Mouse (Mus musculus) frontal cortex, postnatal 14 days (tissue): Measurements from ENCODE around the gene Vps72.

Source experiments
- DNase-seq, 2 experiments: peaks; one replicate each; pipeline ENCODE4 v3.0.0; 2022; ENCODE audit warnings: low spot score in 2 of 2

Vps72 gene

DNA sequence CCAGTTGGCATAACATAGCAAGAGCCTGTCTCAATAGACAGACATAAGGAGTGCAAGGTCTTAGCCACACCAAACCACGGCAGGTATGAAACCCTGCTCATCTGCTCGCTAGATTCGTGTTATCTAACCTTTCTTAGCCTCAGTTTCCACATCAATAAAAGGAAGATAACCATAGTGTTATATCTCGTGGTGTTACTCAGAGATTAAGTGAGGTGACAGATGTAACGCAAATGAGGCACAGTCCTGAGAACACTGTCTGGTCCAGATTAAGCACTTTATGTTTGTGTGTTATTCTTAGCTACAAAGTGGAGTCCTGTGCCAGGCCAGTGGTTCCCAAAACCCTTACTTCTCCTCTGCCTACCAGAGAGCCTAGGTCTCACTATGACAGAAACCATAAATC, 54.0 kb downstream of the Vps72 start:
- no peak for DNase-seq

DNA sequence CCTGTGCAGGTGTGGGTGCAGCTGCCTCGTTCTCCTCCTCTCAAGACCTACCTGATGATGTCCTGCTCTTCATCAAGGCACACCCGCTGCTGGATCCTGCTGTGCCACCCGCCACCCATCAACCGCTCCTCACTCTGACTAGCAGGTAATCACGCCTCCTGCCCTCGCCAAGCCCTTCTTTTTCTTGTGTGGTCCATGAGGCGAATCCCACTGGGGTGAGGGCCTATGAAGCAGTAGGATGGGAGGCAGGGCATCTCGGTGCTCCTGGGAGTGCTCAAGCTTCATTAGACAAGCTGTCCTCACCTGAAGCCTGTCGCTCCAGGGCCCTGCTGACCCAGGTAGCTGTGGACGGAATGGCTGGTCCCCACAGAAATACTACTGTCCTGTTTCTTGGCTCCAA, 59.2 kb downstream of the Vps72 start:
- DNase-seq: no peak

DNA sequence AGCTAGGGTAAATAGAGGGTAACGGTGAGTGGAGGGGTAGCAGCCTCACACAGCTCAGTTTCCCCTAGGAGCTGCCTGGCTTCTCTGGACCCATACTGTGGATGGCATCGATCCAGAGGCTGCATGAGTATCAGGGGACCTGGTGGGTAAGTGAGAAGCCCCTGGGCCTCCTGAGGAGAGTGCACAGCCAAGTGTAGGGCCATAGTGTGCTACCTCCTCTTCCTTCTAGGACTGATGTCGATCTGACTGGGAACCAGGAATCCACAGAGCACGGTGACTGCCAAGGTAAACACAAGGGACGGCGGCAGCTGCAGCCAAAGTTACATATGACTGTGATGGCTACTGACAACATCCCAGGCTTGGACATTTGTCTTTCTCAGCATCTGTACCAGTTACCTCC, 60.3 kb downstream of the Vps72 start:
- DNase-seq: no peak
